Mouse (Mus musculus) layer of hippocampus, postnatal 10 days (tissue): ENCODE measurements around the gene Gdpd2. TPM values are rescaled to one million over a fixed set of nuclear protein-coding genes. Genes with fewer than 3 reads are reported as not detected.

Experiments used
- DNase-seq, 2 experiments: peaks; one replicate each; pipeline ENCODE4 v3.0.0; 2021; ENCODE audit warnings: low spot score in 2 of 2
- long read RNA-seq: library from polyadenylated mRNA; stranded (forward); transcript quantifications from one replicate; pipeline ENCODE4 v2.0.0, GENCODE M21; 2023
- total RNA-seq, 2 experiments: library from RNA; stranded (reverse); gene quantifications; 2 replicates each; pipeline ENCODE4 v1.2.3; 2021

The Gdpd2 gene
- total RNA-seq, result 10 to 100 TPM; 20.0 to 20.9 TPM
- long read RNA-seq, transcript Gdpd2-201 (16 exons, 2,495 nt), result major isoform, 5 of 16 reads
- long read RNA-seq, partial matches to known transcripts, result 2 of 16 reads
- long read RNA-seq, other reads (novel, unspliced or antisense), result 9 of 16 reads

DNA sequence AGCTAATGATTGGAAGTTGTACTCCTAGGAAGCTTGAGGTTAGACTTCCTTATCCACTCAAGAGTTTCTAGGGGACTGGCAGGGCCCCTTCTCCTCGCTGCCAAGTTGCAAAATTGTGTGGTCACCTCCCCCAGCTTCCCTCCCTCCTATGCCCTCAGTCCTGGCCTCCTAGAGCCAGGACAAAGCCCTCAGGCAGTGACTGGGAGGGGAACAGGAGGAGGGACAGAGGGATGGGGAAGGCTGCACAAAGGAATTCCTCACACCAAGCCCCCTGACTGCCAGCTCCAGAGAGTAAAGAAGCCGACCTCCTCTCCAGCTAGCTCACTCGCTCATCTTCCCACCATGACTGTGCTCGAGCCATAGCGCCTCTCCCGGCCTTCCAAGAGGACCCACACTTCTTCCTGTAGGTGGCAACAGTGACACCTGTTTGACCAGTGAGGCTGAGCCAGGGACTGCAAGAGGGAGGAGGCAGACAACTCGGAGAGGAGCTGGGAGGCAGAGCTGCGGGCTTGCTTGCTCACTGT is at the start of gene Gdpd2:
Gene Gdpd2, plus strand, starts transcription at position 209 of the 524 bp plus-strand sequence.
- DNase-seq, result peak in 1 of 2 experiments; percentile 29

- no peak for DNase-seq
Observed at GRCm38 (mm10) chrX:100686527-100686926, 43.1 kb upstream of the Gdpd2 start.

DNA sequence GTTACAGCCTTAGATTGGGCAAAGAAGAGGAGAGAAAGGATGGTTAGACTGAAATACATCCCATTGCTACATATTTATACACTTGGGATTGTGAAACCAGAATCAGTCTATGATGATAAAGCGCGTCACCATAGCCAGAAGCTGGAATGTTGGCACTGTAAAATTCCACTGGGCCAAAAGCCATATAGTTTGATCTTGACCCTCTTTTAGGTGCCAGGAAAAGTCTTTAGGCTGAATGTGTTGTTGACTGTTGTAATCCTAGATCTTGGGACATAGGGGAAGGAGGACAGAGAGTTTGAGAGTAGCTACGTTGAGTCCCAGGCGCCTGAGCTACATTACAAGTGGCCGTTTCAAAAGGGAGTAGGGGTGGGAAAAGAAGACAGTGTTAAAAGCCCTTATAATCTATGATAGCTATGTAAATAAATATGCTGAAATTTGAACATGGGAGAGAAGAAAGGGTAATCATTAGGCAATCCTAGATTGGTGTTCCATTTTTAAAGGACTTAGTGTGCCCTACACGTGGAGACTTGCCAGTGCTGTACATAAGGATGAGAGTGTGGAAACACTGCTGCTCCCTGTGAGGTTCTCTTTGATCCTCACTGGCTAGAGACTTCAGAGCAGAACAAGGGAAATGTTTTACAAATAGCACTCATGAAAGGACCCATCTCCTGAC is 42.2 kb upstream of the Gdpd2 start:
- no peak for DNase-seq

GRCm38 (mm10) chrX:100688033-100688370 is 41.7 kb upstream of the Gdpd2 start:
- no peak for DNase-seq

DNA sequence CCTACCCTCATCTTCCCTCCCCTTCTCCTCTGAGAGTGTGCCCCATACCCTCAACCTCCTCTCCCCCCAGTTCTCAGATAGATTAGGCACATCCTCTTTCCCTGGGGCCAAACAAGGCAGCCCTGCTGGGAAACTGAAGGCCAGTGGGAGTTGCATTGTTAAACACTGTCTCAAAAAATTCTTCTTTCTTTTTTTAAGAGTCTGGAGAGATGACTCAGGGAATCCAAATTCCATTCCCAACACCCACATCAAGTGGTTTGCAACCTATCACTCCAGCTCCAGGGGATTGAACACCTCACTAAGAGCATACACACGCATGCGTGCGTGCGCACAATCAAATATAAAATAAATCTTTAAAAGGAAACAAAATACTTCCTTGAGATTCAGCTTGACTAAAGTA is 32.9 kb upstream of the Gdpd2 start:
- no peak for DNase-seq

DNA sequence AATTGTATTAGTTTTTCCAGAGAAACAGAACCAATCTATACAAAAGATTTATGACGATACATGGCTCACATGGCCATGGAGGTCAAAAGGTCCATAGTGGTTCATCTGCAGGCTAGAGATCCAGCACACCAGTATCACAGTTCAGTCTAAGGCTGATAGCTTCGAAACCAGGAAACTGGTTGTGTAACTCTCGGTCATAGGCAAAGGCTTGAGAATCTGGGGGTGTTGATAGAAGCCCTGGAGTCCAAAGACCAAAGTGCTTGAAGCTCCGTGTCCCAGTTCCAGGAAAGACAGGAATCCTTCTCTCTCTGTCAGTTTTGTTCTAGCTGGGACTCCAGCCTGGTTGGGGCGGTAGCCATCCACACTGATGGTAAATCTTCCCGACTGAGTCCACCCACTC is 21.6 kb upstream of the Gdpd2 start:
- no peak for DNase-seq

DNA sequence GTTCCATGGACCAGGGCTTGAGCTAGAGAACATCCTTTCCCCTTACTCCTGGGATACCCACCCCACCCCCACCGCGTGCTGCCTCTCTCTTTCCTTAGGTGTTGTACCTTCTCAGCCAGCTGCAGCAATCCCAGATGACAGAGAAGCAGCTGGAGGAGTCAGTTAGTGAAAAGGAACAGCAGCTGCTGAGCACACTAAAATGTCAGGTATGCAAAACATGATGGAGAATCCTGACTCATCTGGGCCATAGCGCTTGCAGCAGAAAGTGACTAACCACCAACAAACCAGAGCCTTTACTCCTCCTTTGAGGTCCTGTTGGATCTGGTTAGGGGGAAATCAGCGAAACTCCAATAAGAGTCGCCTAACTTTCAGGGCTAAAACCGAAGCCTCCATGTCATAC is 13.5 kb upstream of the Gdpd2 start:
- DNase-seq, result no peak

DNA sequence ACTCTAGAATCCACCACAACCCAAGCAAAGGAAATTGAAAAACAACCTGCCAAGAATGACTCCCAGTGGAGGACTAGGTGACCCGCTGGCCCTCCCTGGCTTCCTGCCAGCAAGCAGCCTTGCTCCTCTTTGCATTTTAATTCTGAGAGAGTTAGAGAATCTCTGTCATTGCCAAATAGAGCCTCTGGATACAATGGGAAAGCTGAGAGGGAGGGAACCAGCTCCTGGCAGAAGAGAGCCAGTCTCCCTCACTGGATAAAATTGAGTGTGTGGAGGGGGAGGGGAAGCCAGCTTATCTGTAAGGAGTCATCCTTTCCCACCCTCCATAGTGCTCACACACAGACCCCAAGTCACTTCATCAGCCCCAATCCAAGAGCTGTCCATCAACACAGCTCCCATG is 726 bp upstream of the Gdpd2 start:
- peak in 1 of 2 experiments; percentile 45 for DNase-seq

DNA sequence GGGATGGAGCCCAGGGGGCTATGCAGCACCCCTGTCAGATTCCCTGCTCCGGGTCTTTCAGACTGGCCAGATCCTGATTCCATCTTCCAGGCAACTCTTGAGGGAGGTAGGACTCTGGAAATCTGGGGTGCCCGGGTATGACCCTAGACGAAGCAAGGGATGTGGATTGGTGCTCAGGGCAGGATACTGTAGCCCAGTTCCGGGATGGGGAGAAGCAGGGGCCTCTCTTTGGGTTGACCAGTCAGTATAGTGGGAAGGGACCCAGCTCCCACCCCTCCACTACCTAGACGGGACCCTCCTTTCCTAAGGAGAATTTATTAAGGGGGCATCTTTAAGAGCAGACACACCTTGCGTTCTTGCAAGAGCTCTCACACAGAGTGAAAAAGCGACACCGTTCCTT is 593 bp downstream of the Gdpd2 start:
- DNase-seq, result no peak

DNA sequence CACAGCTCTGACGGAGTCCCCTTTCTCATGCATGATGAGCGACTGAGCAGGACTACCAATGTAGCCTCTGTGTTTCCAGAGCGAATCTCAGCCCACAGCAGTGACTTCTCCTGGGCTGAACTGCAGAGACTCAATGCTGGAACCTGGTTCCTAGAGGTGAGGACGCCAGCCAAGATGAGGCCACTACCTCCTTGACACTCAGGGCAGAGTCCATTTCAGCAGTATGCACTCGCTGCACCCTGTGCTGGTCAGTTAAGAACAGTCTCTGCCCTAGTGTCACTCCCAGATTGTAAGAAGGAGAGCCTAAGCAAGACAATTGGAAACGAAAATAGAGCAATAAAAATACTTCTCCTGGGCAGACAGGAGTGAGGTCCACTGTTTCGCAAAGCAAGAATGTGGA is 4.7 kb downstream of the Gdpd2 start:
- DNase-seq, result no peak

- peak; percentile 65 to 75 for DNase-seq
Observed at GRCm38 (mm10) chrX:100738918-100739317, 9.2 kb downstream of the Gdpd2 start.

- peak in 1 of 2 experiments; percentile 22 for DNase-seq
Observed at GRCm38 (mm10) chrX:100739443-100739842, 9.8 kb downstream of the Gdpd2 start.

DNA sequence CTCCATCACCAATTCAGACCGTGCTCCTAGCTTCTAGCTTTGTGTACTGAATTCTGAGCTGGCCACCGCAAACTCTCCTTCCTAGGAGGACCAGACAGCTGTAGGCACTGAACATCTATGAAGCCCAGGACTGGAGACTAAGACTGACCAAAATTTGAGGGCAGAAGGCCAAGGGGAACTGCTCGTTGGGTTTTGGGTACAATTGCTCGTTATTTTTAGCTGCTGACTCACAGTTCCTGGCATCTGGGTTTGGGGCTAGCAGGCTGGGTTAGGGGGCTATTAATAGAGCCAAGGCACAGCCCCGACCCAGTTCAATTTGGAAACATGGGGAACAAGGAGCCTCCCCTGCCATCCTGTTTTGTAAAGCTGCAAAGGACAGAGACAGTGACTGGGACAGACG is 11.1 kb downstream of the Gdpd2 start:
- peak in 1 of 2 experiments; percentile 17 for DNase-seq

GRCm38 (mm10) chrX:100741940-100742339 is 12.3 kb downstream of the Gdpd2 start:
- peak; percentile 80 to 84 for DNase-seq

- no peak for DNase-seq
Observed at GRCm38 (mm10) chrX:100765855-100766254, 36.2 kb downstream of the Gdpd2 start.

DNA sequence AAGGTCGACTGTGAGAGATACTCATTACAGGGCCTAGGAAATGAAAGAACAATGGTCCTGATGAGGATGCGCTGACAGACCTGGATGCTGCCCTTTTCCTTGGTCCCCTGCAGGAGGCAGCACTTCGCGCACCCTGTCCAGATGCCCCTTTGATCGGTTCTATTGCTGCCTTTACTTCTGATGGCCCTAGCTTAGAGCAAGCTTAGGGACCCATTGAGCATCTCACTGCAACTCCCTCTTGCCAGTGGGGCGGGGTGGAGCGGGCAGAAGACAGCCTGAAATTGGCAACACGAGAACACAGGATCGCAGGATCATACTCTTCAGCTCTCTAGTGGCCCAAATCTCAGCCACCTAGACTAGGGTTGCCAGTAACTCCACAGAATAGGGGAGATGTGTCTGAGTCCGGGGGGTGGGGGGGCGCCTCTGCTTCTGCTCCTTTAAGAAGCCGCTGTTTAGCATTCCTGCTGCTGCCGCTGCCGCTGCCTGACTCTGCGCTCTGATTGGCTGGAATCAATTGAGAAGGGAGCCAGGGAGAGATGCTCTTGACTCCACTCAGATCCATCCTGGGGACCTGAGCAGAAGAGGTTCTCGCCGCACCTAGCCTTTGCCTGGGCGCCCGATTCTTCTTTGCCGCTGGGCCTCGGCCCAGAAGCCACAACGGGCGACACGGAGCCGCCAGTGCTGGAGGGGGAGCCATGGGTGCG is 37.7 kb downstream of the Gdpd2 start, which contains the start of gene Dlg3:
Gene Dlg3, plus strand, starts transcription at position 542 of the 704 bp plus-strand sequence.
- DNase-seq, result peak; percentile 61 to 63

DNA sequence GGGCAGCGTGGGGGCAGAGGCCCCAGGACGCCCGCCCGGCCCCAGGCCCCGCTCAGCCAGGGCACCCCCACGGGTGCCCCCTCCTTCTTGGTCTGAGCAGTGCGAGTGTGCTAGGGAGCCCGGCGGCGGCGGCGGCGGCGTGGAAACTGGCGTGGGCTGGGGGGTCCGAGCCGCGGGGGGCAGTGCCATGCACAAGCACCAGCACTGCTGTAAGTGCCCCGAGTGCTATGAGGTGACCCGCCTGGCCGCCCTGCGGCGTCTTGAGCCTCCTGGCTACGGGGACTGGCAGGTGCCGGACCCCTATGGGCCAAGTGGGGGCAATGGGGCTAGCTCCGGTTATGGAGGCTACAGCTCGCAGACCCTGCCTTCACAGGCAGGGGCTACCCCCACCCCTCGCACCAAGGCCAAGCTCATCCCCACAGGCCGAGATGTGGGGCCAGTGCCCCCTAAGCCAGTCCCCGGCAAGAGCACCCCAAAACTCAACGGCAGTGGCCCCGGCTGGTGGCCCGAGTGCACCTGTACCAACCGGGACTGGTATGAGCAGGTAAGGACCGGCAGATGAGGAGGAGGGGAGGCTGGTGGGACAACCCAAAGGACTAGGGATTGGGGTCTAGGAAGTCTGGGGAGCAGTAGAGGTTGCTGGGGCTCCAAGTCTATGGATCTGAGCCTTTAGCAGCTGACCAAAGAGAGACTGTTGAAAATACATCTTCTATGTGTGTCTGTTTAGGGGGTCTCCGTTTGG is 38.4 kb downstream of the Gdpd2 start:
- DNase-seq, result peak; percentile 13 to 32

- peak; percentile 28 to 35 for DNase-seq
Observed at GRCm38 (mm10) chrX:100769281-100769680, 39.6 kb downstream of the Gdpd2 start.

- peak; percentile 49 to 65 for DNase-seq
Observed at GRCm38 (mm10) chrX:100774341-100774811, 44.7 kb downstream of the Gdpd2 start.

DNA sequence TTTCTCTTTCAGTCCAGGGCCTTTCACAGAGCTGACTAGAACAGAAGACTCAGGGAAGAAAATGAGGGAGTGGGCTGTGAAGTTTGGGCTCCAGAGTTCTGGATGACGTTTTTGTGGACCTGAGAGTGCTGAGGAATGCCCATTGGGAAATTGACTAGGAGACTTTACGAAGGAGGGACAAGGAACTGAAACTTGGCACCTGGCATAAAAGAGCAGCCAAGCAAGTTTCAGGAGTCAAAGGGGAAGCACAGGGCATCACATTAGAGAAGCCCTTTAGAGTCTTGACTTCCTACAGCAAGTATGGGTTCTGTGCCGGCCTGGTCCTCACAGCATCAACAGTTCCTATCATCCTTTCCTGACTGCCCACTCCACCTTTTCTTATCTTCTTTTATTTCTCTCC is 45.7 kb downstream of the Gdpd2 start:
- DNase-seq, result no peak

DNA sequence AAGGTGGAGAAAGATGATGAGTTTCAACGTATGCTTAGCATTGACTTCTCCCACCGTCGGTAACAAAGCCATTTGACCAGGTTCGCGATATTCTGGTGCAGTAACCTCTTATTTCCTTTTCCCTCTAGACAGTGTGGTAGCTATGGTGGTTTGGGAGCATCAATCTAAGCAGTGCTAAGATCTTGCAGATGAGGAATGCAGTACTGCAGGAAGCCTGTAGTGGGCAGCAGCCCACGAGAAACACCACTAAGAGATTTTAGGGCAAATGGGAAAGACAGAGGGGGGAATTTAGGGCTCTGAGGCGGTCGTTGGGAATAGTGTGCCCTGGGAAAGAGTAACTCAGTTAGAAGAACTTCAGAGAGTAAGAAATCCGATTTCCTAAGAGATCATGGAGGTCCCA is 46.8 kb downstream of the Gdpd2 start:
- DNase-seq, result peak; percentile 55 to 72
